Mouse (Mus musculus): ENCODE results near the gene Tmem135. TPM values are rescaled to one million over a fixed set of nuclear protein-coding genes. Genes with fewer than 3 reads are reported as not detected.

The Tmem135 gene
- polyA plus RNA-seq, 1 experiment from 2014 or later: 21.7 TPM

GRCm38 (mm10) chr7:89248135-89248850 lies 155.7 kb downstream of the Tmem135 start:
- peaks cover 3% of the 10 kb centered on the region; the same call in 1 of the 2 replicates for H3K4me1 ChIP-seq (ENCODE audit: insufficient read depth, low read depth, low read length)
- peak; percentile 86 for ATAC-seq
- WGBS: 6% methylated on average over 7 of the region's 7 CpGs

GRCm38 (mm10) chr7:89247012-89247710 lies 156.9 kb downstream of the Tmem135 start:
- no peak overlapping the region for H3K9ac ChIP-seq (replicated peaks; ENCODE audit: low read depth)
- H3K36me3 ChIP-seq (ENCODE audit: insufficient read depth, low read length): no peaks in the 10 kb centered on the region
- H3K27ac ChIP-seq (ENCODE audit: low read length): no peak overlapping the region
- DNase-seq (ENCODE audit: low spot score) (no peak), ATAC-seq (no peak)
- no peaks in the 10 kb centered on the region for H3K27me3 ChIP-seq (replicated peaks; ENCODE audit: insufficient read depth, low read length)
- 93% methylated on average over 2 of the region's 2 CpGs for WGBS
- TF ChIP-seq EP300 (IDR thresholded peaks at IDR 0.05): no peak
- no peak for TF ChIP-seq CTCF (IDR thresholded peaks at IDR 0.05)
- H3K4me2 ChIP-seq (replicated peaks; ENCODE audit: low read depth, low read length): no peak overlapping the region
- peaks cover 3% of the 10 kb centered on the region; the same call in 1 of the 2 replicates for H3K4me1 ChIP-seq (ENCODE audit: insufficient read depth, low read depth, low read length)
- no peaks in the 10 kb centered on the region for H3K9me3 ChIP-seq (ENCODE audit: low read length)
- no peak overlapping the region for H3K4me3 ChIP-seq (ENCODE audit: low read depth, low read length)

More at GRCm38 (mm10) chr7:89248135-89248850, 155.7 kb downstream of the Tmem135 start:
- DNase-seq (ENCODE audit: low spot score): peak; percentile 85
- H3K9ac ChIP-seq (replicated peaks; ENCODE audit: low read depth): no peak overlapping the region
- H3K4me3 ChIP-seq (ENCODE audit: low read depth, low read length): no peak overlapping the region
- H3K27ac ChIP-seq (ENCODE audit: low read length): no peak overlapping the region
- H3K9me3 ChIP-seq (ENCODE audit: low read length): no peaks in the 10 kb centered on the region
- no peaks in the 10 kb centered on the region for H3K36me3 ChIP-seq (ENCODE audit: insufficient read depth, low read length)
- TF ChIP-seq CTCF (IDR thresholded peaks at IDR 0.05) (no peak), EP300 (IDR thresholded peaks at IDR 0.05) (peak; percentile 89)
- no peak overlapping the region for H3K4me2 ChIP-seq (replicated peaks; ENCODE audit: low read depth, low read length)
- no peaks in the 10 kb centered on the region for H3K27me3 ChIP-seq (replicated peaks; ENCODE audit: insufficient read depth, low read length)

- no peaks in the 10 kb centered on the region for H3K27me3 ChIP-seq (replicated peaks; ENCODE audit: insufficient read depth, low read length)
- H3K9ac ChIP-seq (replicated peaks; ENCODE audit: low read depth): no peak overlapping the region
- H3K4me2 ChIP-seq (replicated peaks; ENCODE audit: low read depth, low read length): no peak overlapping the region
- H3K27ac ChIP-seq (ENCODE audit: low read length): no peak overlapping the region
- H3K36me3 ChIP-seq (ENCODE audit: insufficient read depth, low read length): no peaks in the 10 kb centered on the region
- no peaks in the 10 kb centered on the region; the same call in 1 of the 2 replicates for H3K4me1 ChIP-seq (ENCODE audit: insufficient read depth, low read depth, low read length)
- no peaks in the 10 kb centered on the region for H3K9me3 ChIP-seq (ENCODE audit: low read length)
- H3K4me3 ChIP-seq (ENCODE audit: low read depth, low read length): no peak overlapping the region
- no peak for ATAC-seq
- 89% methylated on average over 4 of the region's 4 CpGs for WGBS
- TF ChIP-seq CTCF (IDR thresholded peaks at IDR 0.05): no peak
- TF ChIP-seq EP300 (IDR thresholded peaks at IDR 0.05): no peak
- no peak for DNase-seq (ENCODE audit: low spot score)
Measured at GRCm38 (mm10) chr7:89242565-89242964, 161.5 kb downstream of the Tmem135 start.

- ATAC-seq (no peak), DNase-seq (ENCODE audit: low spot score) (no peak)
- Histone ChIP-seq H3K9me3 (ENCODE audit: low read length) (no peaks in the 10 kb centered on the region), H3K36me3 (ENCODE audit: insufficient read depth, low read length) (no peaks in the 10 kb centered on the region), H3K4me2 (replicated peaks; ENCODE audit: low read depth, low read length) (no peak overlapping the region), H3K27me3 (replicated peaks; ENCODE audit: insufficient read depth, low read length) (no peaks in the 10 kb centered on the region), H3K9ac (replicated peaks; ENCODE audit: low read depth) (no peak overlapping the region), H3K4me3 (ENCODE audit: low read depth, low read length) (no peak overlapping the region), H3K27ac (ENCODE audit: low read length) (no peak overlapping the region), H3K4me1 (ENCODE audit: insufficient read depth, low read depth, low read length) (no peaks in the 10 kb centered on the region; the same call in 1 of the 2 replicates)
- 62% methylated on average over 2 of the region's 2 CpGs for WGBS
- TF ChIP-seq CTCF (IDR thresholded peaks at IDR 0.05) (no peak), EP300 (IDR thresholded peaks at IDR 0.05) (no peak)
Measured at GRCm38 (mm10) chr7:89242143-89242542, 161.9 kb downstream of the Tmem135 start.

- no peak for DNase-seq (ENCODE audit: low spot score)
- Histone ChIP-seq H3K27me3 (replicated peaks; ENCODE audit: insufficient read depth, low read length) (no peaks in the 10 kb centered on the region), H3K27ac (ENCODE audit: low read length) (no peak overlapping the region), H3K4me1 (ENCODE audit: insufficient read depth, low read depth, low read length) (peaks cover 5% of the 10 kb centered on the region; the same call in 1 of the 2 replicates), H3K4me2 (replicated peaks; ENCODE audit: low read depth, low read length) (no peak overlapping the region), H3K9me3 (ENCODE audit: low read length) (no peaks in the 10 kb centered on the region), H3K36me3 (ENCODE audit: insufficient read depth, low read length) (no peaks in the 10 kb centered on the region), H3K4me3 (ENCODE audit: low read depth, low read length) (no peak overlapping the region), H3K9ac (replicated peaks; ENCODE audit: low read depth) (no peak overlapping the region)
- TF ChIP-seq EP300 (IDR thresholded peaks at IDR 0.05): no peak
- TF ChIP-seq CTCF (IDR thresholded peaks at IDR 0.05): no peak
- ATAC-seq: no peak
- WGBS: 81% methylated on average over 4 of the region's 4 CpGs
Measured at GRCm38 (mm10) chr7:89239592-89239991, 164.4 kb downstream of the Tmem135 start.

- WGBS: 83% methylated on average over 2 of the region's 2 CpGs
- H3K4me2 ChIP-seq (replicated peaks; ENCODE audit: low read depth, low read length): no peak overlapping the region
- TF ChIP-seq EP300 (IDR thresholded peaks at IDR 0.05) (no peak), CTCF (IDR thresholded peaks at IDR 0.05) (no peak)
Measured at GRCm38 (mm10) chr7:89236592-89236991, 167.4 kb downstream of the Tmem135 start.

More at GRCm38 (mm10) chr7:89236592-89236991, 167.4 kb downstream of the Tmem135 start:
- H3K27me3 ChIP-seq (replicated peaks; ENCODE audit: insufficient read depth, low read length): no peaks in the 10 kb centered on the region
- no peak overlapping the region for H3K27ac ChIP-seq (ENCODE audit: low read length)
- DNase-seq (ENCODE audit: low spot score): no peak
- H3K9me3 ChIP-seq (ENCODE audit: low read length): no peaks in the 10 kb centered on the region
- no peak overlapping the region for H3K9ac ChIP-seq (replicated peaks; ENCODE audit: low read depth)
- ATAC-seq: no peak
- no peak overlapping the region for H3K4me3 ChIP-seq (ENCODE audit: low read depth, low read length)
- peaks cover 5% of the 10 kb centered on the region; the same call in 1 of the 2 replicates for H3K4me1 ChIP-seq (ENCODE audit: insufficient read depth, low read depth, low read length)
- no peaks in the 10 kb centered on the region for H3K36me3 ChIP-seq (ENCODE audit: insufficient read depth, low read length)
